In the genomic region with DNA sequence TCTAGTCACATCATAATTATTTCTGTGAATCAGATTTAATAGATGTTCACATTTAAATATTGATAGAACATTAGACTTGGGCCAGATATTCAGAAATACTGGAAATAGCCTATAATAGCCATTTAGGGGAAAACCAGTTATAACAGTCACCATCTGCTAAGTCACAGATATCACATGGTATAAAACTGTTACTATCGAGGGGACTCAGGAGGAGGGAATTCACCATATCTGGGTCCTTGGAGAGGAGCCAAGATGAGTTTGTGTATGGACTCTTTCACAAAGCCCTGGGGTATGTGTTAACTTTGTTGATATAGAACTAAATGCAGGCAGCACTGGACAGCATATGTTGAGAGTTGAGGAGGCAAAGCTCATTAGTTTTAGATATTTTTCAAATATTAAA, we compare ENCODE assay signal across 28 mouse cellular contexts. TPM values are rescaled to one million over a fixed set of nuclear protein-coding genes. Genes with fewer than 3 reads are reported as not detected.
DNase-seq lines count a peak whose midpoint lies in the region; ATAC-seq and TF ChIP-seq lines count a peak whose summit lies in the region.
"Had no signal": no experiment of that assay in that cellular context is flagged by ENCODE, and none has a peak within 500 bp of the region (broad histone marks: within the 10 kb centered on the region; RNA-seq: fewer than 3 reads in every experiment).

No protein-coding gene starts in this region.

- H3K9ac ChIP-seq in lung, embryonic 14.5 days, result no peak overlapping the region
- H3K9ac ChIP-seq in liver, embryonic 16.5 days (ENCODE audit: low read depth, low read length), result no peak overlapping the region
- H3K9ac ChIP-seq: embryonic facial prominence, embryonic 12.5 days; hindbrain, embryonic 15.5 days; kidney, embryonic 15.5 days; midbrain, embryonic 13.5 days had no signal

- no peaks in the 10 kb centered on the region for H3K9me3 ChIP-seq in lung, embryonic 14.5 days (ENCODE audit: low read depth, low read length)
- no peaks in the 10 kb centered on the region for H3K9me3 ChIP-seq in liver, embryonic 16.5 days (replicated peaks; ENCODE audit: control insufficient read depth, low read length)
- H3K9me3 ChIP-seq: embryonic facial prominence, embryonic 12.5 days; hindbrain, embryonic 10.5 days; hindbrain, embryonic 15.5 days; kidney, embryonic 15.5 days; megakaryocyte, embryonic 14.5 days; midbrain, embryonic 13.5 days had no signal

- 31% methylated on average over 1 of the region's 1 CpGs for WGBS in lung, embryonic 14.5 days
- WGBS in liver, embryonic 16.5 days (ENCODE audit: insufficient replicate concordance), result 32% methylated on average over 1 of the region's 1 CpGs

- H3K36me3 ChIP-seq in lung, embryonic 14.5 days (ENCODE audit: insufficient read depth), result peaks cover 32% of the 10 kb centered on the region
- H3K36me3 ChIP-seq in liver, embryonic 16.5 days (ENCODE audit: control insufficient read depth, insufficient read depth), result peaks cover 2% of the 10 kb centered on the region; the same call in 1 of the 2 replicates

- no peak overlapping the region for H3K4me2 ChIP-seq in lung, embryonic 14.5 days
- H3K4me2 ChIP-seq in liver, embryonic 16.5 days (ENCODE audit: low read depth, low read length), result no peak overlapping the region
- H3K4me2 ChIP-seq: embryonic facial prominence, embryonic 12.5 days; hindbrain, embryonic 15.5 days; kidney, embryonic 15.5 days; midbrain, embryonic 13.5 days had no signal

- ATAC-seq in lung, embryonic 14.5 days (ENCODE audit: insufficient read depth), result no peak
- ATAC-seq in common myeloid progenitor, adult 5-6 weeks (replicated peaks; ENCODE audit: low read depth, poor library complexity, severe bottlenecking), result peak; percentile 54; the same call in 1 of the 2 replicates
- peak; percentile 81 for ATAC-seq in liver, embryonic 16.5 days (ENCODE audit: low read depth)
- ATAC-seq: activated CD4-positive, CD25-positive, alpha-beta regulatory T cell, adult 4 months; forebrain, embryonic 16.5 days; inflammation-experienced regulatory T-cells, adult 6 months; midbrain, embryonic 13.5 days had no signal

- H3K27ac ChIP-seq in lung, embryonic 14.5 days (ENCODE audit: low read depth), result no peak overlapping the region
- H3K27ac ChIP-seq in liver, embryonic 16.5 days (ENCODE audit: low read length), result no peak overlapping the region
- H3K27ac ChIP-seq: embryonic facial prominence, embryonic 12.5 days; gastrocnemius, adult 2 months; hindbrain, embryonic 10.5 days; hindbrain, embryonic 15.5 days; kidney, embryonic 15.5 days; layer of hippocampus, adult 2 months; midbrain, embryonic 13.5 days had no signal

- H3K4me1 ChIP-seq in lung, embryonic 14.5 days (ENCODE audit: insufficient read depth), result no peaks in the 10 kb centered on the region
- no peaks in the 10 kb centered on the region for H3K4me1 ChIP-seq in liver, embryonic 16.5 days (ENCODE audit: control insufficient read depth, low read depth, low read length)
- H3K4me1 ChIP-seq: embryonic facial prominence, embryonic 12.5 days; hindbrain, embryonic 10.5 days; hindbrain, embryonic 15.5 days; kidney, embryonic 15.5 days; megakaryocyte, embryonic 14.5 days; midbrain, embryonic 13.5 days had no signal

- H3K4me3 ChIP-seq in lung, embryonic 14.5 days (ENCODE audit: low read depth, low read length), result no peak overlapping the region
- H3K4me3 ChIP-seq in liver, embryonic 16.5 days (ENCODE audit: low read depth, low read length), result no peak overlapping the region
- H3K4me3 ChIP-seq: embryonic facial prominence, embryonic 12.5 days; gastrocnemius, adult 2 months; hindbrain, embryonic 10.5 days; hindbrain, embryonic 15.5 days; kidney, embryonic 15.5 days; layer of hippocampus, adult 2 months; megakaryocyte, embryonic 14.5 days; midbrain, embryonic 13.5 days had no signal

- no peak for TF ChIP-seq CTCF in lung, embryonic 14.5 days (IDR thresholded peaks at IDR 0.05; ENCODE audit: low read depth)

- H3K27me3 ChIP-seq in lung, embryonic 14.5 days (ENCODE audit: insufficient read depth, low read length), result no peaks in the 10 kb centered on the region
- H3K27me3 ChIP-seq in liver, embryonic 16.5 days (ENCODE audit: control insufficient read depth, insufficient read depth, low read depth, low read length), result no peaks in the 10 kb centered on the region
- H3K27me3 ChIP-seq: embryonic facial prominence, embryonic 12.5 days; hindbrain, embryonic 15.5 days; kidney, embryonic 15.5 days; megakaryocyte, embryonic 14.5 days; midbrain, embryonic 13.5 days had no signal

- DNase-seq in lung, embryonic 14.5 days, result peak; percentile 33
- DNase-seq in lung, adult 18-20 months, result no peak
- no peak for DNase-seq in kidney, postnatal 10 days
- no peak for DNase-seq in gastrocnemius, postnatal 10 days
- DNase-seq in adrenal gland, adult (ENCODE audit: inconsistent age in 2 of 2, low spot score in 1 of 2), result no peak
- DNase-seq: adrenal gland, postnatal 10 days; cerebellum, adult 9-10 months; cerebellum, postnatal 36 days; embryo, embryonic 11 days; gastrocnemius, adult 2 months; heart, postnatal 14 days; kidney, adult 18-20 months; kidney, postnatal 36 days; left cerebral cortex, postnatal 4 days; lung, postnatal 36 days; right cerebral cortex, postnatal 14 days had no signal

RNA-seq across cellular contexts. Expression of a gene that starts 29.5 kb away (rescaled TPM):
- 78.9 and 87.5 TPM in 2 replicates for polyA plus RNA-seq in lung, embryonic 14.5 days (2014; fragmentation: Nextera tagmentation; extraction: Ambion mirVana)
- total RNA-seq in common myeloid progenitor, adult 5-6 weeks (2017), result 121 and 130 TPM in 2 replicates
- 20.4 and 25.1 TPM in 2 replicates for polyA plus RNA-seq in liver, embryonic 16.5 days (2015; fragmentation: Nextera tagmentation; extraction: Ambion mirVana)
- total RNA-seq in gastrocnemius, postnatal 10 days (2021), result 10 to 100 TPM; 25.3 to 36.6 TPM
